Comparison of ENCODE assay signal across 9 mouse cellular contexts in the genomic region with DNA sequence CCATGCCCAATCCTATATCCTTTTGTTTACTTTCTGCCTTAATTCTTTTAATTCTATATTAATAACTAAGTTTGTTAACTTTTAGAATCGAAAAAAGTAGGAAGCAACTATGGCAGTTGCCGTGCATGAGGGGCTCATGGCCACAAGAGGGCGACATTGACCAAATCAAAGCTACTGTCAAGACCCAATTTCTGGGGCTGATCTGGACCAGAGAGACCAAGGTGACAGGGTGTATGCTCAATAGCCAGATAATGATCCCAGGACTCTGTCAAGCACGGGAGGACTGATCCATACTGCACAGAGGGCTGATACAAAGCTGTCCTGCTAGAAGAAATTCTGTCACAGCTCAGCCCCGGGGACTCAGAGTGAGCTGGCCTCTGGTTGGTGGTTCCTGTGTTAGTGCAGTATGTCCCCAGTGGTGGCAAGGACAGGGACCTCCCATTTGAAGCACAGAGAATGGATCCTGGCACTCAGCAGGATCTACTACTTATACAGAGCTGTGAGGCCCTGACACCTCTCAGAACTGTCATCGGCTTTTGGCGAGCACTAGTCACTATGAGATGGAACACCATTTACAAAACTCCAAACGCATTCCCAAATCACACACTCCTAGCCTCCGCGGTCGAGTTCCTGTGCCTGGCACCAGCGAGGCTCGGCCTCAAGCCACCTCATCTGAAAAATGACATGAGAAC. TPM values are rescaled to one million over a fixed set of nuclear protein-coding genes. Genes with fewer than 3 reads are reported as not detected.
DNase-seq lines count a peak whose midpoint lies in the region; ATAC-seq and TF ChIP-seq lines count a peak whose summit lies in the region.
"Had no signal": no experiment of that assay in that cellular context is flagged by ENCODE, and none has a peak within 500 bp of the region (broad histone marks: within the 10 kb centered on the region; RNA-seq: fewer than 3 reads in every experiment).

No protein-coding gene starts in this region.

- TF ChIP-seq CTCF in cerebellum, adult 2 months (IDR thresholded peaks at IDR 0.05; ENCODE audit: borderline replicate concordance, insufficient read depth, low read depth, low read length) = peak; percentile 79
- peak; percentile 96 for TF ChIP-seq CTCF in left cerebral cortex, adult 2 months (IDR thresholded peaks at IDR 0.05)

- no peaks in the 10 kb centered on the region for H3K27me3 ChIP-seq in cerebellum, adult 2 months (ENCODE audit: control insufficient read depth, insufficient read depth, low read length)
- no peaks in the 10 kb centered on the region for H3K27me3 ChIP-seq in hindbrain, embryonic 16.5 days (replicated peaks; ENCODE audit: control insufficient read depth, insufficient read depth, low read length)
- H3K27me3 ChIP-seq in midbrain, embryonic 15.5 days (replicated peaks) = no peaks in the 10 kb centered on the region
- H3K27me3 ChIP-seq: neural tube, embryonic 13.5 days had no signal

- no peak overlapping the region for H3K4me2 ChIP-seq in hindbrain, embryonic 16.5 days (ENCODE audit: low read length)
- no peak overlapping the region for H3K4me2 ChIP-seq in midbrain, embryonic 15.5 days
- H3K4me2 ChIP-seq: neural tube, embryonic 13.5 days had no signal

- DNase-seq in cerebellum, adult 11 months = peak; percentile 47
- DNase-seq in cerebellum, adult 2 months = peak; percentile 49 to 70
- DNase-seq in frontal cortex, postnatal 14 days (ENCODE audit: low spot score in 2 of 2) = peak; percentile 50 to 65
- DNase-seq in left cerebral cortex, adult 2 months (ENCODE audit: extremely low spot score in 1 of 2, low spot score in 2 of 2) = peak; percentile 52 to 75
- DNase-seq in spleen, postnatal 10 days (ENCODE audit: low spot score in 2 of 2) = peak; percentile 48 to 79

- peaks cover 14% of the 10 kb centered on the region; the same call in 1 of the 2 replicates for H3K36me3 ChIP-seq in hindbrain, embryonic 16.5 days (ENCODE audit: control insufficient read depth, insufficient read depth, low read length)
- H3K36me3 ChIP-seq in midbrain, embryonic 15.5 days (replicated peaks) = 0 out of 2 replicates have a peak, but pooled peaks cover 2% of the 10 kb centered on the region

- H3K27ac ChIP-seq in cerebellum, adult 2 months (ENCODE audit: insufficient read depth, low read length) = no peak overlapping the region
- no peak overlapping the region for H3K27ac ChIP-seq in hindbrain, embryonic 16.5 days (ENCODE audit: low read depth, low read length)
- H3K27ac ChIP-seq in left cerebral cortex, adult 2 months = no peak overlapping the region
- H3K27ac ChIP-seq in midbrain, embryonic 15.5 days = no peak overlapping the region
- H3K27ac ChIP-seq: neural tube, embryonic 13.5 days had no signal

- H3K9me3 ChIP-seq in hindbrain, embryonic 16.5 days (ENCODE audit: control insufficient read depth, low read length) = no peaks in the 10 kb centered on the region
- H3K9me3 ChIP-seq in midbrain, embryonic 15.5 days = no peaks in the 10 kb centered on the region
- H3K9me3 ChIP-seq: neural tube, embryonic 13.5 days had no signal

- no peaks in the 10 kb centered on the region for H3K4me1 ChIP-seq in cerebellum, adult 2 months (ENCODE audit: control insufficient read depth, insufficient read depth, low read length)
- no peaks in the 10 kb centered on the region for H3K4me1 ChIP-seq in hindbrain, embryonic 16.5 days (ENCODE audit: control insufficient read depth, insufficient read depth, low read depth, low read length)
- no peaks in the 10 kb centered on the region for H3K4me1 ChIP-seq in midbrain, embryonic 15.5 days
- H3K4me1 ChIP-seq: neural tube, embryonic 13.5 days had no signal

- TF ChIP-seq POLR2A in cerebellum, adult 2 months (IDR thresholded peaks at IDR 0.05; ENCODE audit: borderline replicate concordance, insufficient read depth, low read length) = no peak

- H3K4me3 ChIP-seq in cerebellum, adult 2 months (replicated peaks; ENCODE audit: insufficient read depth, low read depth, low read length) = no peak overlapping the region
- no peak overlapping the region for H3K4me3 ChIP-seq in hindbrain, embryonic 16.5 days (ENCODE audit: low read length)
- H3K4me3 ChIP-seq in left cerebral cortex, adult 2 months = no peak overlapping the region
- no peak overlapping the region for H3K4me3 ChIP-seq in midbrain, embryonic 15.5 days
- H3K4me3 ChIP-seq: neural tube, embryonic 13.5 days had no signal

- no peak for ATAC-seq in cerebellum, adult (ENCODE audit: insufficient number of reproducible peaks, low FRiP score, low TSS enrichment)
- ATAC-seq in hindbrain, embryonic 16.5 days = peak; percentile 51
- ATAC-seq in midbrain, embryonic 15.5 days (replicated peaks) = peak; percentile 66

- H3K9ac ChIP-seq in hindbrain, embryonic 16.5 days (ENCODE audit: low read depth, low read length) = 0 out of 2 replicates have a peak overlapping the region, but pooled peaks have one; percentile 17
- no peak overlapping the region for H3K9ac ChIP-seq in midbrain, embryonic 15.5 days
- H3K9ac ChIP-seq: neural tube, embryonic 13.5 days had no signal

- intact Hi-C loops in left cerebral cortex, adult 2 months (cut with DNase I) = loop anchor here (2.0 to 5.0 kb wide), 3 partner anchors 148 to 466 kb away; partner anchors contain the start of gene Brd3

- WGBS in cerebellum, adult 2 months = 61% methylated on average over 13 of the region's 13 CpGs
- WGBS in hindbrain, embryonic 16.5 days = 71% methylated on average over 13 of the region's 13 CpGs
- 73% methylated on average over 13 of the region's 13 CpGs for WGBS in midbrain, embryonic 15.5 days

RNA-seq across cellular contexts. Expression of gene Sardh, which starts 32.9 kb away (rescaled TPM):
- polyA plus RNA-seq in cerebellum, adult 2 months (2012; rRNA removed) = 10.5 and 11.3 TPM in 2 replicates
- polyA plus RNA-seq in hindbrain, embryonic 16.5 days (2015; fragmentation: Nextera tagmentation; extraction: Ambion mirVana) = 9.1 and 10.2 TPM in 2 replicates
- total RNA-seq in left cerebral cortex, adult 2 months (2021) = 1 to 10 TPM; 8.0 to 8.4 TPM
- polyA plus RNA-seq in midbrain, embryonic 15.5 days (2015; fragmentation: Nextera tagmentation; extraction: Ambion mirVana) = 4.6 and 6.5 TPM in 2 replicates
